Mouse (Mus musculus): ENCODE results near the gene Gm7075. TPM values are rescaled to one million over a fixed set of nuclear protein-coding genes. Genes with fewer than 3 reads are reported as not detected.
A peak's percentile ranks its signal among the peaks of the same experiment; 100 is the strongest.
"Not testable (repeated sequence)": the region's sequence is repeated elsewhere in the genome, so short reads cannot be mapped to it uniquely, and the experiment has no call there.

Gm7075 gene
- polyA plus RNA-seq, 1 experiment from 2014 or later: not detected

DNA sequence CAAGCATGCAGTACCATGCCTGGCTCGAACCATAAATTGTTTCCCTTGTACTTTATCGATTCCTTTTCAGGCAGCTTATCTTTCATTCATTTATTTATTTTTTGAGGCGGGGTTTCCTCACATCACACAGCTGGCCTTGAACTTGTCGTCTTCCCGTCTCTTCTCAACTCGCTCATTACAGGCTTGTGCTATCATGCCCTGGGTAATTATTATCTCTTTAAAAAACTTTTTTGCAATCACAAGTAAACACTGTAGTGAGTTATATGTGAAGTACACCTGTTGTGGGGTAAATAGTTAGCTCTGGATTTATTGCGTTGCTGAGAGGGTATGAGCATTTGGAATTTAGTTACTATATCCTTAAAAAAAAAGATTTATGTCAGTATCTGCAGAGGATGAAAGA lies 6.3 kb downstream of the Gm7075 start:
- no peaks in the 10 kb centered on the region for H3K9me3 ChIP-seq (replicated peaks)
- H3K27me3 ChIP-seq (replicated peaks): no peaks in the 10 kb centered on the region
- H3K4me1 ChIP-seq: no peaks in the 10 kb centered on the region
- no peak overlapping the region for H3K4me2 ChIP-seq
- no peak overlapping the region for H3K27ac ChIP-seq (replicated peaks)
- WGBS: 79% methylated on average over 7 of the region's 7 CpGs
- no peak for ATAC-seq (ENCODE audit: low FRiP score)
- no peaks in the 10 kb centered on the region for H3K36me3 ChIP-seq
- H3K4me3 ChIP-seq (replicated peaks): no peak overlapping the region
- H3K9ac ChIP-seq (replicated peaks): no peak overlapping the region

DNA sequence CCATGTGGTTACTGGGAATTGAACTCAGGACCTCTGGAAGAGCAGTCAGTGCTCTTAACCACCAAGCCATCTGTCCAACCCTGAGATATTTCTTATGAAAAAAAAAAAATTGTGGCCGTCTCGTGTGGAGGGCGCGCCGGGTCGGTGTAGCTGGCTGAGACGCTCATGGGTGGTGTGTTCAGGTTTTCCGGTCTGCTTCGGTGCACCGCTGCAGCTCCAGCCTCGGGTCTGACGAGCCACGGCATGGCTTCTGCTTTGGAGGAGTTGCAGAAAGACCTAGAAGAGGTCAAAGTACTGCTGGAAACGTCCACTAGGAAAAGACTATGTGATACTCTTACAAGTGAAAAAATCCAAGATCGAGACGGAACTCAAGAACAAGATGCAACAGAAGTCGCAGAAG lies 8.8 kb downstream of the Gm7075 start:
- Histone ChIP-seq H3K27ac (replicated peaks) (no peak overlapping the region), H3K9ac (replicated peaks) (no peak overlapping the region), H3K4me3 (replicated peaks) (no peak overlapping the region), H3K9me3 (replicated peaks) (no peaks in the 10 kb centered on the region), H3K36me3 (no peaks in the 10 kb centered on the region), H3K27me3 (replicated peaks) (no peaks in the 10 kb centered on the region), H3K4me2 (no peak overlapping the region), H3K4me1 (no peaks in the 10 kb centered on the region)
- 90% methylated on average over 17 of the region's 17 CpGs for WGBS
- no peak for ATAC-seq (ENCODE audit: low FRiP score)

DNA sequence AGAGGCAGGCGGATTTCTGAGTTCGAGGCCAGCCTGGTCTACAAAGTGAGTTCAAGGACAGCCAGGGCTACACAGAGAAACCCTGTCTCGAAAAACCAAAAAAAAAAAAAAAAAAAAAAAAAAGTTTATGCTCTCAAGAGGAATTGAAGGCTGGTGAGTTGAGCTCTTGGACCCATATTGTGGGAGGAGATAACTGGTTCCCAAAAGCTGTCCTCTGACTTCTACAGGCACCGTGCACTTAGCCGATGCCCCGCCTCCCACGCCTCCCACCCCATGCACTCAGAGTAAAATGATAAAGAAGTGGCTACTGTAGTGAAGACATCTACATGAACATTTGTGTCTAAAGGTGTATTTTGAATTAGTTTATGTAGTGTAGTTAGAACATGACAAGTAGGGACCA lies 9.9 kb downstream of the Gm7075 start:
- not testable (repeated sequence) for ATAC-seq (ENCODE audit: low FRiP score); H3K4me1 ChIP-seq; H3K4me2 ChIP-seq; H3K9ac ChIP-seq (replicated peaks); H3K36me3 ChIP-seq; H3K27ac ChIP-seq (replicated peaks); H3K9me3 ChIP-seq (replicated peaks); H3K27me3 ChIP-seq (replicated peaks); H3K4me3 ChIP-seq (replicated peaks)
- 98% methylated on average over 6 of the region's 7 CpGs for WGBS

DNA sequence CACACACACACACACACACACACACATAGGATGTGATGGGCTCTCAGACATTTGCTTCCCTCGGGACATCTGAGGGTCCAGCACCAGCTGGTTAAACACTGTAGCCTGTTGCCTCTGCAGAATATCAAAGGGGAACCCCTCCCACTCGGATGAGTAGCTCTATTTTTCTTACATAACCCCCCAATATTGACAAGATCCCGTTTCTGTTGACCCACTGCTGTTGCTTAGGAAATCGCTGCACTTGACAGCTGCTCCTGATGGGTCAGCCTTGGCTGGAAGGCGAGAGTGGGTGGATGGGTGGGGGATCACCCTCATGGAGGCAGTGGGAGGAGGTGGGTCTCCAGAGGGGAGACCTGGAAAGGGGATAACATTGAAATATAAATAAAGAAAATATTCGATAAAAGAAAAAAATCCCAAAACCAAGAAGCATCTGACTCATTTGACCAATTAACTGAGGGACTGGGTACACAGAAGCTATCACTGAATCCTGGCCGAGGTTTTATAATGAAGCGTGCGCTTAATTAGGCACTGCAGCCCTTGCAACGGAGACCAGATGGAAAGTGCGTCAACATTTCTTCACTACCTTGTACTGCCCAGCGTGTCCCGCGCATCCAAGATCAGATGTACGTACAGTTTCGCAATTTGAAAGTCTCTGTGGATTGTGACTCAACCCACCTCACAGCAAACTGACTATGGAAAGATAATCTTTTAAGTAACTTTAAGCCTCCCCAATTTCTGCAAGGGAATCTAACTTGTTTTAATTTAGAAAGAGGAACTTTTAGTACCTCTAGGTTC lies 11.2 kb downstream of the Gm7075 start:
- no peak overlapping the region for H3K9ac ChIP-seq (replicated peaks)
- ATAC-seq (ENCODE audit: low FRiP score): no peak
- no peaks in the 10 kb centered on the region for H3K9me3 ChIP-seq (replicated peaks)
- H3K27ac ChIP-seq (replicated peaks): no peak overlapping the region
- H3K36me3 ChIP-seq: no peaks in the 10 kb centered on the region
- no peak overlapping the region for H3K4me2 ChIP-seq
- H3K4me3 ChIP-seq (replicated peaks): no peak overlapping the region
- H3K27me3 ChIP-seq (replicated peaks): no peaks in the 10 kb centered on the region
- no peaks in the 10 kb centered on the region for H3K4me1 ChIP-seq
- WGBS: 72% methylated on average over 16 of the region's 16 CpGs

DNA sequence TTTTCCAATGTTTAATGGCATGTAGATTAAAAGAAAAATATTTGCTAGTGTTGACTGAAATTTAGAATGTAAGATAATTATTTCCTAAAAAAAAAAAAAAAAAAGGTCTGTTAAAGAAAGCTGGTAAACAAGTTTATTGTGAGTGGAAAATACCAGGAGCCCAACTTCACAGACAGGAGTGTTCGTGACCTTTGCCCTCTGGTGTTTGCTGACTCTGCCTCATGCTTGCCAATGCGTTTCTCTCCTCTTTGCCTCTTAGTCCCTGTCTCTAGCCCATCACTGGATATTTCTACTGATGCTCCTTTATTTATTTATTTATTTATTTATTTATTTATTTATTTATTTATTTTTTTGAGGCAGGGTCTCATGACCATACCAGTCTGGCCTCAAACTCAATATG lies 18.0 kb downstream of the Gm7075 start:
- H3K27ac ChIP-seq (replicated peaks): no peak overlapping the region
- no peak overlapping the region for H3K4me3 ChIP-seq (replicated peaks)
- no peaks in the 10 kb centered on the region for H3K27me3 ChIP-seq (replicated peaks)
- no peak overlapping the region for H3K4me2 ChIP-seq
- H3K9ac ChIP-seq (replicated peaks): no peak overlapping the region
- no peaks in the 10 kb centered on the region for H3K9me3 ChIP-seq (replicated peaks)
- no peaks in the 10 kb centered on the region for H3K36me3 ChIP-seq
- H3K4me1 ChIP-seq: no peaks in the 10 kb centered on the region
- no peak for ATAC-seq (ENCODE audit: low FRiP score)
- 84% methylated on average over 2 of the region's 2 CpGs for WGBS

DNA sequence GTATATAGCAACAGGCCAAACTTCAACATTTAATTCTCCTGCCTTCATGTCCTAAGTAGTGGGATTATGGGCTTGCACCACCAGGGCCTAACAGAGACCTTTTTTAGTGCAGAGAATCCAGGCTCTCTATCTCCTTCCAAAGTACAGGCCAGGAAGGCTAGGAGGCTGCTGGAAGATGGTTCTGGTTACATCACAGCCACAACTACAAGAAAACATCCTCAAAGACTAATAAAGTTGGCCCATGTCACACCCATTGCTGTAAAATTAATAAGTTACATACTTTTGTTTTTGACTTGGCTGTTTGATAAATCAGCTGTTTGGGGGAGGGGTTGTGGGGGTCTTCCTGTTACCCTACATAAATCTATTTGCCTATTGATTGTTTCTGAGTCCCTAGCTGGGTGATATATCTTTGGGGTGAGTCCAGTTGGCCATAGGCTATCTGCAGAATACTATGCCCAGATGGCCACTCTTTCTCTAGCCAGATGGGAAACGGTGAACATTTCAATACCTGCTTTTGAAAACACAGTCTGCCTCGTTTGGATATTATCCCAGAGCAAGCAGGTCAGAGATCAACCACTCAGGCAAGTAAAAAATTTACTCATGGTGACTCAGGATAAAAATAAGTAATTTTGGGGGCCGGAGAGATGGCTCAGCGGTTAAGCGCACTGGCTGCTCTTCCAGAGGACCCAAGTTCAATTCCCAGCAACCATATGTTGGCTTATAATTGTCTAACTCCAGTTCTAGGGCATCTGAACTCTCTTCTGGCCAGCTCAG lies 18.7 kb downstream of the Gm7075 start:
- Histone ChIP-seq H3K27me3 (replicated peaks) (no peaks in the 10 kb centered on the region), H3K27ac (replicated peaks) (no peak overlapping the region), H3K9ac (replicated peaks) (no peak overlapping the region), H3K4me1 (no peaks in the 10 kb centered on the region), H3K4me2 (no peak overlapping the region), H3K9me3 (replicated peaks) (no peaks in the 10 kb centered on the region), H3K4me3 (replicated peaks) (no peak overlapping the region), H3K36me3 (no peaks in the 10 kb centered on the region)
- ATAC-seq (ENCODE audit: low FRiP score): no peak
- WGBS: 79% methylated on average over 5 of the region's 5 CpGs

DNA sequence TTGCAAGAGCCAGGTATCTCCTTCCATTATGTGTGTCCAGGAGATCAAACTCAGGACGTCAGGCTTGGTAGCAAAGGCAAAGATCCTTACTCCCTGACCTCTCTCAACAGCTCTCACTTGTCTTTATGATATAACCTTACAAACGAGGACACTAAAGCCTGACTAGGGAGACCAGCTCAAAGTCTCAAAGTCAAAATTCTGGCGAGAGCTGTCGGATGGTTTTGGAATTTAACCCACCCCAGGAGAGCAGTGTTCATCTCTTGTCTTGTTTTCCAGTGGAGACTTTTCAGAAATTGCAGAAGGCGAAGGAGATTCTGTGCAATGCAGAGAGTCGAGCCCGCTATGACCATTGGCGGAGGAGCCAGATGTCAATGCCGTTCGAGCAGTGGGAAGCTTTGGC lies 24.6 kb downstream of the Gm7075 start:
- WGBS: 92% methylated on average over 10 of the region's 10 CpGs
- H3K36me3 ChIP-seq: no peaks in the 10 kb centered on the region
- H3K4me3 ChIP-seq (replicated peaks): no peak overlapping the region
- no peak overlapping the region for H3K9ac ChIP-seq (replicated peaks)
- H3K9me3 ChIP-seq (replicated peaks): no peaks in the 10 kb centered on the region
- H3K4me2 ChIP-seq: no peak overlapping the region
- no peaks in the 10 kb centered on the region for H3K4me1 ChIP-seq
- no peaks in the 10 kb centered on the region for H3K27me3 ChIP-seq (replicated peaks)
- no peak overlapping the region for H3K27ac ChIP-seq (replicated peaks)
- ATAC-seq (ENCODE audit: low FRiP score): no peak

DNA sequence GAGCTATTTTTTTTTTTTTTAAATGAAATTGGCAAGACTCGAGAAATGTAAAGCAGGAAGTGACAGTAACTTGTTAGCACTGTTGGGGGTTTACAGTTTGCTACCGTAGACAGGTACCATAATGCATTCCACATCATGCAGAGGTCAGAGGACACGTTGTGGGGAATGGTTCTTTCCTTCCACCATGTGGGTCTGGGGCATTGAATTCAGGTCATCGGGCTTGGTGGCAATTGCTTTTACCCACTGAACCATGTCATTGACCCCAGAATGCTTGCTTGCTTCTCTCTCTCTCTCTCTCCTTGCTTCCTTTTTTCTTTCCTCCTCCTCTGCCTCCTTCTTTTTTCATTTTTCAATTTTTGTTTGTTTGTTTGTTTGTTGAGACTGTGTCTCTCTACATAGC lies 32.6 kb downstream of the Gm7075 start:
- 59% methylated on average over 4 of the region's 4 CpGs for WGBS
- Histone ChIP-seq H3K4me3 (replicated peaks) (no peak overlapping the region), H3K9ac (replicated peaks) (no peak overlapping the region), H3K4me2 (no peak overlapping the region), H3K27me3 (replicated peaks) (no peaks in the 10 kb centered on the region), H3K9me3 (replicated peaks) (no peaks in the 10 kb centered on the region), H3K4me1 (peaks cover 9% of the 10 kb centered on the region; the same call in 1 of the 2 replicates), H3K36me3 (no peaks in the 10 kb centered on the region), H3K27ac (replicated peaks) (no peak overlapping the region)
- ATAC-seq (ENCODE audit: low FRiP score): no peak

DNA sequence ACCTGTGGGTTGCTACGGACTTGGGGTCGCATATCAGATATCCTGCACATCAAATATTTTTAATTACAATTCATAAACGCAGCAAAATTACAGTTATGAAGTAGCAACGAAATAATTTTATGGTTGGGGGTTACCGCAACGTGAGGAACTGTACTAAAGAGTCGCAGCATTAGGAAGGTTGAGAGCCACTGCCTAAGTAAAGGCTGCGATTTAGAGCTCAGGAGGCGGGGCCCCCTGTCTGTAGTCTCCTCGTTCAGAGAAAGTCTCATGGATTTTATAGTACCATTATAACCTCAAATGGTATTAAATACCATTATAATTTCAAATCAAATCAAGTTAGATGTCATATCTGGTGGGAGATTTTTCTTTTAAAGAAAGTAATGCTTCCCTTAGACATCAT lies 34.6 kb downstream of the Gm7075 start:
- Histone ChIP-seq H3K4me2 (peak overlapping the region; percentile 72), H3K4me3 (replicated peaks) (peak overlapping the region; percentile 63), H3K9me3 (replicated peaks) (no peaks in the 10 kb centered on the region), H3K27ac (replicated peaks) (peak overlapping the region; percentile 81), H3K27me3 (replicated peaks) (no peaks in the 10 kb centered on the region), H3K4me1 (peaks cover 10% of the 10 kb centered on the region), H3K9ac (replicated peaks) (peak overlapping the region; percentile 62), H3K36me3 (no peaks in the 10 kb centered on the region)
- ATAC-seq (ENCODE audit: low FRiP score): no peak
- WGBS: 2% methylated on average over 10 of the region's 10 CpGs

DNA sequence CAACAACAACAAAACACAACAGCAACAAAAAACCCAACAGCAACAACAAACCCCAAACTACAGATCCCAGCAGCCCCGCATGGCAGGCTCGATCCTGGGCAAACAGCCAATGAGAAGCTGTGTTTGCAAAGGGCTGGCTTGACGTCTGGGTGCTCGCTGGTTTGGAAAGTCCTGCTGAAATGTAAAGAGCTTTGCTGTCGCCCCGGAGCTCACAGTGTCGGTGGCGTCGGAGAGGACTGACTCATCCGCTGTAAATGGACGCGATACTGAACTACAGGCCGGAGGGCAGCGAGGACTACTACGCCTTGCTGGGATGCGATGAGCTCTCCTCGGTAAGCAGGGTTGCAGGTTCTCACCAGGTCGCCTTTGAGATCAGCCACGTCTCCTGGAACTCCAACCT lies 35.1 kb downstream of the Gm7075 start:
- Histone ChIP-seq H3K9ac (replicated peaks) (peak overlapping the region; percentile 62), H3K9me3 (replicated peaks) (no peaks in the 10 kb centered on the region), H3K4me3 (replicated peaks) (peak overlapping the region; percentile 63), H3K36me3 (no peaks in the 10 kb centered on the region), H3K4me1 (peaks cover 15% of the 10 kb centered on the region), H3K27ac (replicated peaks) (peak overlapping the region; percentile 81), H3K4me2 (peak overlapping the region; percentile 72), H3K27me3 (replicated peaks) (no peaks in the 10 kb centered on the region)
- peak; percentile 72 for ATAC-seq (ENCODE audit: low FRiP score)
- under 1% methylated on average over 19 of the region's 19 CpGs for WGBS

DNA sequence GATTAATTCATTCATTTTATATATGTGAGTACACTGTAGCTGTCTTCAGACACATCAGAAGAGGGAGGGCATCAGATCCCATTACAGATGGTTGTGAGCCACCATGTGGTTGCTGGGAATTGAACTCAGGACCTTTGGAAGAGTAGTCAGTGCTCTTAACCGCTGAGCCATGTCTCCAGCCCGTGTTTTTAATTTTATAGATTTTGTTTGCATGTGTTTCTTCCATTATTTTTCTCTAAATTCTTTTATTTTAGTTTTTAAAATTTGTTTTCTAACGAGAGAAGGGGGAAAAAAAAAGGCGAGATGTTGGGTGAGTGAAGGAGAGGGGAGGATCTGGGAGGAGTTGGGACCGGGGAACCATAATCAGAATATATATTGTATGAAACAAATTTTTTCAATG lies 35.7 kb downstream of the Gm7075 start:
- not testable (repeated sequence) for H3K9me3 ChIP-seq (replicated peaks); H3K36me3 ChIP-seq; H3K27me3 ChIP-seq (replicated peaks); ATAC-seq (ENCODE audit: low FRiP score); H3K27ac ChIP-seq (replicated peaks)
- 33% methylated on average over 5 of the region's 5 CpGs for WGBS
- H3K4me1 ChIP-seq: peaks cover 18% of the 10 kb centered on the region
- peak overlapping the region; percentile 63 for H3K4me3 ChIP-seq (replicated peaks)
- H3K9ac ChIP-seq (replicated peaks): 0 out of 2 replicates have a peak overlapping the region, but pooled peaks have one; percentile 23
- H3K4me2 ChIP-seq: peak overlapping the region; percentile 72
